Mouse (Mus musculus) liver, embryonic 14.5 days (tissue): ENCODE measurements around the gene Cfb. TPM values are rescaled to one million over a fixed set of nuclear protein-coding genes. Genes with fewer than 3 reads are reported as not detected.

ENCODE experiments used
- ATAC-seq: fragments of 200-750 bp; cut with Nextera tagmentation; 2 replicates; pipeline ENCODE4 v1.8.0; 2017; ENCODE audit warnings: moderate number of reproducible peaks, mild to moderate bottlenecking, moderate library complexity; ENCODE audit not compliant: insufficient read depth
- DNase-seq, 3 experiments: peaks; one replicate each; pipeline ENCODE4 v3.0.0-alpha.2; 2012 to 2013; ENCODE audit warnings: low read depth in 3 of 3, low spot score in 3 of 3
- H3K27ac ChIP-seq: fragments of 300-500 bp; sonication (generic); 2 replicates; pipeline ENCODE4 v1.5.1; 2014; ENCODE audit warnings: moderate library complexity, mild to moderate bottlenecking, control low read depth, inconsistent platforms
- H3K27me3 ChIP-seq: fragments of 300-500 bp; sonication (generic); 2 replicates; pipeline ENCODE4 v1.6.1; 2014; ENCODE audit warnings: mild to moderate bottlenecking, low read length, moderate library complexity; ENCODE audit not compliant: control insufficient read depth, insufficient read depth
- H3K36me3 ChIP-seq: fragments of 300-500 bp; sonication (generic); replicated peaks from 2 replicates; pipeline ENCODE4 v1.6.1; 2014; ENCODE audit warnings: low read depth; ENCODE audit not compliant: control insufficient read depth, insufficient read depth
- H3K4me1 ChIP-seq, 2 experiments: fragments of 200-500 bp in 1 of 2; fragments of 300-500 bp in 1 of 2; sonication (generic) in 1 of 2; replicated peaks; 2 replicates each; pipeline ENCODE4 v1.6.1; 2012 to 2014; ENCODE audit warnings: antibody characterized with exemption in 1 of 2, inconsistent platforms in 1 of 2, low read length in 1 of 2; ENCODE audit not compliant: control insufficient read depth in 2 of 2, insufficient read depth in 2 of 2
- H3K4me2 ChIP-seq: fragments of 300-500 bp; sonication (generic); 2 replicates; pipeline ENCODE4 v1.6.1; 2014; ENCODE audit warnings: low read depth, mild to moderate bottlenecking, control low read depth, moderate library complexity
- H3K4me3 ChIP-seq, 2 experiments: fragments of 200-500 bp in 1 of 2; fragments of 300-500 bp in 1 of 2; sonication (generic) in 1 of 2; 2 replicates each; pipeline ENCODE4 v1.5.1; 2012 to 2014; ENCODE audit warnings: low read depth in 2 of 2, low read length in 2 of 2, mild to moderate bottlenecking in 2 of 2, control low read depth in 1 of 2, inconsistent platforms in 1 of 2, moderate library complexity in 1 of 2; ENCODE audit not compliant: insufficient read depth in 1 of 2
- H3K9ac ChIP-seq: fragments of 300-500 bp; sonication (generic); replicated peaks from 2 replicates; pipeline ENCODE4 v1.6.1; 2014; ENCODE audit warnings: mild to moderate bottlenecking, control low read depth, moderate library complexity
- H3K9me3 ChIP-seq: fragments of 300-500 bp; sonication (generic); 2 replicates; pipeline ENCODE4 v1.6.1; 2016; ENCODE audit warnings: low read length, mixed read lengths; ENCODE audit not compliant: control insufficient read depth
- CTCF ChIP-seq: IDR thresholded peaks from 2 replicates; pipeline ENCODE4 v1.5.1; 2016; ENCODE audit warnings: antibody characterized with exemption, low read depth, control low read depth
- EP300 ChIP-seq: IDR thresholded peaks from 2 replicates; pipeline ENCODE4 v1.6.1; 2016; ENCODE audit warnings: antibody characterized with exemption, low read depth
- WGBS: fragments of 180-500 bp; shearing (Covaris S2); extraction: QIAGEN DNeasy Blood & Tissue Kit; methylation state at CpG from one replicate; pipeline ENCODE4 v1.1.7; 2014; ENCODE audit not compliant: insufficient replicate concordance; 5-methylcytosine and 5-hydroxymethylcytosine counted together
- polyA plus RNA-seq, 2 experiments: library from polyadenylated mRNA; depleted of rRNA in 1 of 2; stranded (reverse) in 1 of 2; unstranded in 1 of 2; fragments of >200 nt; fragmentation: Nextera tagmentation in 1 of 2; extraction: Ambion mirVana in 1 of 2; gene quantifications; 2 replicates each; pipeline versions ENCODE4 v1.2.1 to v1.2.3; 2012 to 2014

The Cfb gene
- polyA plus RNA-seq, 2 experiments, result 138 to 159 TPM

DNA sequence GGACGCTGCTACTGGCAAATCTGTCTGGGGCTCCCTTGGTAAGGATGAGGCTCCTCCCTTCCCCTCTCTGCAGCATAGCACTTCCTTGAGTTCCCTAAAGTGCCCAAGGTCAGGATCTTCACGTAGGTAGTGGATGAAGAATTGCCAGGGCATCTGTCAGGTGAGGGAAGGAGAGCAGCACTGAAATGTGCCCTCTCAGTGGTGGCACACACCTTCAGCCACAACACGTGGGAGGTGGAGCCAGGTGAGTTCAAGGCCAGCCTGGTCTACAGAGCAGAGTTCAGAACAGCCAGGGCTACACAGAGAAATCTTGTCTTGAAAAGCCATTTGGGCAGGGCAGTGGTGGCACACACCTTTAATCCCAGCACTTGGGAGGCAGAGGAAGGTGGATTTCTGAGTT, 7.6 kb downstream of the Cfb start:
- 65% methylated on average over 3 of the region's 3 CpGs for WGBS
- no peaks in the 10 kb centered on the region for H3K9me3 ChIP-seq
- H3K9ac ChIP-seq, result no peak overlapping the region
- DNase-seq (no peak), ATAC-seq (no peak)
- no peaks in the 10 kb centered on the region for H3K27me3 ChIP-seq
- no peak overlapping the region for H3K27ac ChIP-seq
- no peak for TF ChIP-seq EP300
- no peak for TF ChIP-seq CTCF
- H3K36me3 ChIP-seq, result peaks cover 16% of the 10 kb centered on the region
- H3K4me2 ChIP-seq, result no peak overlapping the region
- H3K4me3 ChIP-seq, result no peak overlapping the region
- peaks cover 0 to 9% of the 10 kb centered on the region in 2 experiments; a peak in 2 of 4 replicates for H3K4me1 ChIP-seq

DNA sequence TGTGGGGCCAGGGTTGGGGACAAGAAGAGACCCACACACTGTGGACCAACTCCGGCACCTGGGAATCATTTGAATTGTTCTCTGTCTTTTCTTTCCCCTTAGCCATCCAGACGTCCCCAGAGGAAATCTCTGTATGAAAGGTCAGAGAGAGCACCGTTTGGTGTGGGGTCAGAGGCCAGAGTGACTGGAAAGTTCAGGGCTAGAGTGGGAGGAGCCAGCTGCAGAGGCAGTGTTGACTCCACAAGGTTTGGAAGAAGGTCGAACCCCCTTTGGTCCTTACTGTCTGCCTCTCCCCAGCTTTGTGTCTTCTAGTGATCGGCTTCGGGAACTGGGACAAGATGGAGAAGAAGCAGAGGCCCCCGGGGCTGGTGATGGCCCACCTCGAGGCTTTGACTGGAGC, 8.8 kb downstream of the Cfb start:
- peaks cover 6 to 9% of the 10 kb centered on the region in 2 experiments; a peak in 3 of 4 replicates for H3K4me1 ChIP-seq
- no peak for ATAC-seq
- no peaks in the 10 kb centered on the region for H3K27me3 ChIP-seq
- no peak for TF ChIP-seq CTCF
- TF ChIP-seq EP300, result no peak
- peaks cover 16% of the 10 kb centered on the region for H3K36me3 ChIP-seq
- DNase-seq, result no peak
- no peak overlapping the region for H3K4me3 ChIP-seq
- H3K9ac ChIP-seq, result no peak overlapping the region
- 66% methylated on average over 8 of the region's 8 CpGs for WGBS
- no peaks in the 10 kb centered on the region for H3K9me3 ChIP-seq
- H3K27ac ChIP-seq, result no peak overlapping the region
- H3K4me2 ChIP-seq, result no peak overlapping the region

DNA sequence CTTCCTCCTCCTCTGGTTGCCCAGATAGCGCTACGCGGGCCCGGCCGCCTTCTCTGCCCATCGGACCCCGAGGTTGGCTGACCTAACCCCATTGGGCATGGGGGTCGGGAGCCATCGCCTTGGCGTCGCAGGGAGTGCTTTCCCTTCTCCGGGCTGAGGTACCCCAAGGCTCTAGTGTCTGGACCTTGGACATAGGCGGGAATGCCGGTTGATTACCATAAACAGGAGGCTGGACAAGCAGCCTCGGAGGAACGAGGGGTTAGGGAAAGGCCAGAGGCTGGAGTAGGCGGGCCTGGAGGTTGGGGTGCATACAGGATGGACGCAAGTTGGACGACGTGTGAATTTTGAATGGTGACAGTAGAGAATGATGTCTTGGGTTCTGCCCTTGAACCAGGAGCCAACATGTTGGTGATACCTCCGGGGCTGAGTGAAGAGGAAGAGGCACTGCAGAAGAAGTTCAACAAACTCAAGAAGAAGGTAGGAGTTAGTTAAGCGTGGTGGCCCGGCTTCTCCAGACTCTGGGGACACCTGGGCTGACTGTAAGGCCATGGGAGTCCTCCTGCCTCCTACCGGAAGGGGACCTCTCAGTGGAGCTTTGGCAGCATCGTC, 11.7 kb downstream of the Cfb start:
- H3K27me3 ChIP-seq, result no peaks in the 10 kb centered on the region
- peaks cover 17% of the 10 kb centered on the region for H3K36me3 ChIP-seq
- H3K4me2 ChIP-seq, result peak overlapping the region; percentile 83
- DNase-seq (no peak), ATAC-seq (peak; percentile 9)
- TF ChIP-seq EP300, result no peak
- no peak for TF ChIP-seq CTCF
- H3K27ac ChIP-seq, result peak overlapping the region; percentile 8; the same call in 1 of the 2 replicates
- 2% methylated on average over 25 of the region's 25 CpGs for WGBS
- H3K9ac ChIP-seq, result peak overlapping the region; percentile 74
- peak overlapping the region; percentile 68 to 83 for H3K4me3 ChIP-seq
- H3K4me1 ChIP-seq, result peaks cover 6 to 7% of the 10 kb centered on the region in 2 experiments; a peak in 3 of 4 replicates
- H3K9me3 ChIP-seq, result no peaks in the 10 kb centered on the region

DNA sequence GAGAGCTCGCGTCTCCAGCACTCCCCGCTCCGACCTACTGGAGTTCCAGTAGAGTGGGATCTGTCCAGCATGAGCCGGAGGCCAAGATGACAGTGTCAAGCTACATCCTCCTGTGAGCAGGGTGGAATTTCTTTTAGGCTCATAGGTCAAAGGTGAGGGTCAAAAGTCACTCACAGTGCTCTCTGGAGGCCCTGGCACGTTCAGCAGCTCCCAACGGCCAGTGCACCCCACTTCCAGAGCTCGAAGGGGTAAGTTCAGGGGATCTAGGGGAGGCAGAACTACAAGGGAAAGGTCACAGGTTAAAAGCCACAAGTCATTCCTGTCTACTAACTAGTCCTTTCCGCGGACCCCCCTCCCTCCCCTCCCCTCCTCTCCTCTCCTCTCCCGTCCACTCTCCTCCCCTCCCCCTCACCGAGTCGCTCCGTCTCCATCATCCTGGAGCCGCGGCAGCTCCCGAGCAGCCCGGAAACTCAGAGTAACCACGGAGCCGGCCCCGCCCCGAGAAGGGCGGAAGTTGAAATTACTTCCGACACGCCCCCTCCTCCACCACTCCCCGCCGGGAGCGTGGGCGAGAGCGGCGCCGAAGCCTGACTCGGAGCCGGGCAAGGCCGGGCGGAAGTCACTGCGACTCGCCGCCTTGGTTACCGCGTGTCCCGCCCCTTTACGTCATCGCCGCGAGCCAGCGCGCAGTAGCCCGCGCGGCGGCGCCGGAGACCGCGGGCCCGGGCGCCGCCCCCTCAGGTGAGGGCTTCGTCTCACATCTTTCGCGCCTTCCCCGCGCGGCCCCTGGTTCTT, 12.4 kb downstream of the Cfb start, which contains the start of the genes Skiv2l and Nelfe:
Gene Skiv2l (minus strand): TSS at position 489 of the 795 bp plus-strand sequence.
Gene Nelfe (plus strand): TSS at position 670 of the 795 bp plus-strand sequence.
- H3K4me3 ChIP-seq, result peak within 1 kb of the TSS; percentile 68 to 94
- peaks cover 19% of the 10 kb centered on the region for H3K36me3 ChIP-seq
- peak within 1 kb of the TSS; percentile 34 for H3K27ac ChIP-seq
- DNase-seq (peak; percentile 94 to 95 (median 94)), ATAC-seq (peak; percentile 94)
- no peaks in the 10 kb centered on the region for H3K9me3 ChIP-seq
- H3K9ac ChIP-seq, result peak within 1 kb of the TSS; percentile 80
- WGBS, result 2% methylated on average over 62 of the region's 65 CpGs
- H3K4me1 ChIP-seq, result peaks cover 6 to 7% of the 10 kb centered on the region in 2 experiments; a peak in 3 of 4 replicates
- peak within 1 kb of the TSS; percentile 83 for H3K4me2 ChIP-seq
- TF ChIP-seq CTCF (no peak), EP300 (no peak)
- no peaks in the 10 kb centered on the region for H3K27me3 ChIP-seq

DNA sequence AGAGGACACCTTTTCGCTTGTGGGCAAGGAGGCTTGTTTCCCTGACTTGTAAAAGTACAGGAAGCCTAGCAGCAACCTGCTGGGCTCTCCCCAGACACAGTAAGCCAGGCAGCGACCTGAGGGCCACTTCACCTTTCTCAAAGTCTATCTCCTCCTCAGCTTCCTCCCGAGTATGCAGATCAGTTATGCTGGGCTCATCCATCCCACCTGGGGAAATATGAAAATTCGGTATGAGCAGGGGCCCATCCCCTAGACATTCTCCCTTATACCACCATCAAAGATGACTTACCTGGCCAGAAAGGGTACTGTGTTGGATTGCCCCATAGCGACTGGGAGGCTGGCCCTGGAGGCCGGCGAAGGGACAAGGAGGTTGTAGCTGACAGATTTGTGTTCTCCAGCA, 14.7 kb downstream of the Cfb start:
- H3K9ac ChIP-seq, result no peak overlapping the region
- H3K36me3 ChIP-seq, result peaks cover 18% of the 10 kb centered on the region
- no peaks in the 10 kb centered on the region for H3K27me3 ChIP-seq
- H3K4me2 ChIP-seq, result no peak overlapping the region
- ATAC-seq, result no peak
- no peaks in the 10 kb centered on the region for H3K9me3 ChIP-seq
- no peak overlapping the region for H3K4me3 ChIP-seq
- H3K27ac ChIP-seq, result no peak overlapping the region
- 81% methylated on average over 7 of the region's 7 CpGs for WGBS
- peaks cover 6 to 7% of the 10 kb centered on the region in 2 experiments; a peak in 3 of 4 replicates for H3K4me1 ChIP-seq
- no peak for TF ChIP-seq EP300
- no peak for TF ChIP-seq CTCF
- no peak for DNase-seq
